Mouse (Mus musculus) central nervous system, embryonic 18 days (tissue): ENCODE results near the gene Vmn2r9. TPM values are rescaled to one million over a fixed set of nuclear protein-coding genes. Genes with fewer than 3 reads are reported as not detected.

ENCODE experiments used
- polyA plus RNA-seq: library from polyadenylated mRNA; depleted of rRNA; stranded (reverse); fragments of >200 nt; gene quantifications from 2 replicates; pipeline ENCODE4 v1.2.3, GENCODE M21; 2012; rRNA removed

Gene Vmn2r9
- polyA plus RNA-seq = not detected in 2 replicates

GRCm38 (mm10) chr5:108852501-108852900 is at the start of gene Vmn2r9:
Gene Vmn2r9 (minus strand): TSS chr5:108852601.

GRCm38 (mm10) chr5:108808750-108809149 is 43.7 kb downstream of the Vmn2r9 start, which contains the start of gene Vmn2r8:
Gene Vmn2r8 (minus strand): TSS chr5:108808850.

GRCm38 (mm10) chr5:108795263-108795662 is 57.1 kb downstream of the Vmn2r9 start, which contains the start of gene Tmed11:
Gene Tmed11 (minus strand): TSS chr5:108795363.

Other genes starting within 250 kb of the Vmn2r9 start
- 60.7 and 61.0 TPM in 2 replicates for gene Gak, start 222.8 kb downstream of the Vmn2r9 start, polyA plus RNA-seq
- 31.7 and 33.5 TPM in 2 replicates for gene Tmem175, start 222.8 kb downstream of the Vmn2r9 start, polyA plus RNA-seq
- gene Idua, start 192.3 kb downstream of the Vmn2r9 start, polyA plus RNA-seq = 14.8 and 15.1 TPM in 2 replicates
- gene Dgkq, start 182.9 kb downstream of the Vmn2r9 start, polyA plus RNA-seq = 71.8 and 73.1 TPM in 2 replicates
- 4.0 and 4.2 TPM in 2 replicates for gene Slc26a1, start 177.0 kb downstream of the Vmn2r9 start, polyA plus RNA-seq
- 13.7 and 18.8 TPM in 2 replicates for gene Fgfrl1, start 160.2 kb downstream of the Vmn2r9 start, polyA plus RNA-seq
- gene Rnf212, start 77.6 kb downstream of the Vmn2r9 start, polyA plus RNA-seq = not detected in 2 replicates
- not detected in 2 replicates for gene Tmed11, start 57.2 kb downstream of the Vmn2r9 start, polyA plus RNA-seq
- not detected in 2 replicates for gene Vmn2r8, start 43.8 kb downstream of the Vmn2r9 start, polyA plus RNA-seq
- gene Vmn2r10, start 153.9 kb upstream of the Vmn2r9 start, polyA plus RNA-seq = not detected in 2 replicates
- not detected in 2 replicates for gene Vmn2r11, start 207.0 kb upstream of the Vmn2r9 start, polyA plus RNA-seq
- not detected in 2 replicates for gene Vmn2r12, start 245.3 kb upstream of the Vmn2r9 start, polyA plus RNA-seq